Mouse (Mus musculus): ENCODE measurements around the gene Gm20388.
A peak's percentile ranks its signal among the peaks of the same experiment; 100 is the strongest.
"Not testable (repeated sequence)": the region's sequence is repeated elsewhere in the genome, so short reads cannot be mapped to it uniquely, and the experiment has no call there.

Gene Gm20388

DNA sequence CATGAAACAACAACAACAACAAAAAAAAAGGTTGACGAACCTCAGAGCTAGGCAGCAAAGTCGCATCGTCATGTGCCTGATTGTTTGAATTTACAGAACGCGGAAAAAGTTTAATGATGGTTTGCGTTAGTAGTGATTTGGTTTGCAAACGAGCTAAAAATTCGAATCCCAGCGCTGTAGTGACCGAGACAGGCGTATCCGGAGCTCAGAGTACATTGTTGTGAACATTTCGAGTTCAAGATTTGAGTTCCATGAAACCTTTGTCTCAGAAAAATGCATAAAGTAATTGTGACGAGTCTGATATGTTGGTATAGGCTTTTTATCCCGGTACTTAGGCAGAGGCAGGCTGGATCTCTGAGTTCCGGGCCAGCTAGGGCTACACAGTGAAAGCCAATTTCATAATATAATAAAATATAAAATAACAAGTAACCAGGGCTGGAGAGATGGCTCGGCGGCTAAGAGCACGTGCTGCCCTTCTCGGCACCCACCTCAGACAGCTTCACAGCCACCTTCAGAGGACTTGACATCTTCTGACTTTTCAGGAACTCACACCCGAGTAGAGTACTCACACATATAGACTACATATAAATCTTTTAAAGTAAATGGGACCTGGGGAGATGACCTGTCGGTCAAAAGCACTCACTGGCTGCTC lies 3132.5 kb downstream of the Gm20388 start:
- DNase-seq (ENCODE audit: low spot score), result peak; percentile 56

DNA sequence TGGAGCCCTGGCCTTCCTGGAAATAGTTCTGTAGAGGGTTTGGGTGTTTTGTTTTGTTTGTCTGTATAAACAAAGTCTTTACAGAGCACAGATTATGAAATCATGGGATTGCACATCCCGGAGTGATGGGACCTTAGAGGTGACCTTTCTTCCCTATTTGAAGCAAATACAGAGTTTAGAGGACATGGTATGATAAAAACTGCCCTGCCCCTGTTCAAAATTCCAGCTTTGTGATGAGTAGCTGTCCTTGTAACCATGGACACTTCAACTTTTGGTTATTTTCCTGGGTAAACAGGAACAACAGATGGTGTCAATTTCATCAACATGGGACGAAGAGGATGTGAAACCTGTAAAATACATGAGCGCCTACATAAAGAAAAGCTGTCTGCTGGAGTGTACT lies 3133.3 kb downstream of the Gm20388 start:
- peak; percentile 79 for DNase-seq (ENCODE audit: low spot score)

DNA sequence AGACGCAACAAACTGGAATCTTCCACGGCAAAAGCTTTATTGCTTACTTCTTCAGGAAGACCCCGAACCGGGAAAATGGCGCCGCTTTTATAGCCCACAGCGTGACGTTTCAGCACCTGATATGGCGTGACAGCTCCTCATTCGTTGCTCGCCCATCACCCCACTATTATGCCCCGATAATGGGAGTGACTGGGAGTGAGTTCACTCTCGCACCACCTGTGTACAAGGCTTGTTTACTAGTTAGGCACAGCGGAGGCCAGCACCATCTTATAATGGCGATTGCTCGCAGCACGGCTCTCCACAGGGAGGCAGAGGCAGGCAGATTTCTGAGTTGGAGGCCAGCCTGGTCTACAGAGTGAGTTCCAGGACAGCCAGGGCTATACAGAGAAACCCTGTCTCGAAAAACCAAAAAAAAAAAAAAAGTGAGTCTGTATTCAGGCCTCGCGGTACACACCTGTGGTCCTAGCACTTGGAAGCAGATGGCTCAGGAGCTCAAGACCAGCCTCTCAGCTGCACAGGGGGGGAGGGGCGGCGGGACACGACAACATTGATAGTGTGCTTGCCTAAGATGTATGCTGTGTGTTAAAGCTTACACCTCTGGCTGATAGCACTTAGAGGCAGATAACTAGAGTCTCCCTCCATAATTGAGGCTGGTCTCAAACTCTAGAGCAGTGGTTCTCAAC lies 3134.2 kb downstream of the Gm20388 start:
- not testable (repeated sequence) for DNase-seq (ENCODE audit: low spot score)

DNA sequence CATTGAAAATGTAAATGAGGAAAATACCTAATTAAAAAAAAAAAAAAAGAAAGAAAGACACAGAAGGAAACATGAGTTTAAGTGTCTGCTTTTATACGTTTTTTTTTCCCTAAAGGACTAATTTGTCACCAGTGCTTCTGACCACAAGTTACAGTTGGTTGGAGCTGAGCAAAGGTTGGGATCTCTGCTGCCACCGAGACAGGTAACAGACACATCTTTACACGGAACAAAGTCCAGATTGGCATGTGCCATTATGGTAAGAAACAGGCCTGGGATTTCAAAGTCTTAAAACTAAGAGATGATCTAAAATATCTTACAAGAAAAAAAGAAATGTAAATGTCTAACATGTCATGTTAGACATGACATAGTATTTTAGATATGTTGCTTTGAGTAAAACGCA lies 3136.1 kb downstream of the Gm20388 start:
- DNase-seq (ENCODE audit: low spot score), result no peak

DNA sequence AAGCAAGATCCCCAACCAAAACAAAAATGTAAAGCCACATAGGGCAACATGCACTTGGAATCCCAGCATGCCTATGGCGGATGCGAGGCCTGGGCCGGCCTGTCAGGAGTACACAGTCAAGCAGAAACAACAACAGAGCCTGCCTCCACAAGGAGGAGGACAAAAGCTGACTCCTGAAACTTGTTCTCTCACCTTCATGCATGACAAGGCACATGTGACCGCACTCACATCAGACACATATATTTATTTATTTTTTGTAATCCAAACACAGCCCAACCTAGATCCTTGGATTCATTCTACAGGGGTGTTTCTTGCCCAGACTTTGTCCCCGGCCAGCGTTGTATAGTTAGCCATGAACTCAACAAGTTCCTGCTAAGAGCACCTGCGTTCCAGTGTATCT lies 3137.2 kb downstream of the Gm20388 start:
- DNase-seq (ENCODE audit: low spot score), result no peak

DNA sequence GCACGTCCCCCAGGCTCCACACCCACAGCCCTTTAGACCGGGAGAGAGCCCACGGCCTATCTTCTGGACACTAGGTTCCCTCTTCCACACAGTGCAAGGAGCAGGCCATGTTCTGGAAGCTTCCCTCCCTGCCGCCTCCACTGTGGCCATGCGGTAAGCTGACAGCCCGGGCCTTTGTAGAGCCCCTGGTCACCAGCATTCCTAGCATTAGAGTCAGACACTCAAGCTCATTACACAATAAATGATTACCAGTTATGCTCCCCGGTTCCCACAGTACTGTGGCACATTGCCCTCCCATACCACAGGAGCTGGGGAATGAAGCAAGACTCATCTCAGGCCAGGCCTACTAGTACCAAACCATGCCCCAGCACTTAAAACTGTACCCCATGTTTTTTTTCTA lies 3137.8 kb downstream of the Gm20388 start:
- DNase-seq (ENCODE audit: low spot score), result peak; percentile 77

DNA sequence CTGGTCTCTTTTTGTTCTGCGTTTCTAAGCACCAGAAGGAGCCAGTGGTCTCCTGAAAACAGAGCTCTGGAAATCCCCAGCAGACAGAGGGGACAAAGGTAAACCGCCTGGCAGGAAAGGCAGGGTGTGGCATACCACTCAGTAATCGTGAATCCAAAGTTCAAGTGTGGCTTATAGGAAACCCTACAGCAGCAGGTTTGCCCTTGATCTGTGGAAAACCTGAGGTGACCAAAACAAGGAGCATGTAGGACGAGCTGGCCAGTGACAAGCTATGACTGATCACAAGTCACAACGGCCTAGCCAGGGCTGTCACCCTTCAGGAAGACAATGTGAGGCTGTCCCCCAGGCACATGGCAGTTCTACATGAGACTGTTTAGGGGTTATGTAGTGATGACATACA lies 3140.8 kb downstream of the Gm20388 start:
- DNase-seq (ENCODE audit: low spot score), result no peak

DNA sequence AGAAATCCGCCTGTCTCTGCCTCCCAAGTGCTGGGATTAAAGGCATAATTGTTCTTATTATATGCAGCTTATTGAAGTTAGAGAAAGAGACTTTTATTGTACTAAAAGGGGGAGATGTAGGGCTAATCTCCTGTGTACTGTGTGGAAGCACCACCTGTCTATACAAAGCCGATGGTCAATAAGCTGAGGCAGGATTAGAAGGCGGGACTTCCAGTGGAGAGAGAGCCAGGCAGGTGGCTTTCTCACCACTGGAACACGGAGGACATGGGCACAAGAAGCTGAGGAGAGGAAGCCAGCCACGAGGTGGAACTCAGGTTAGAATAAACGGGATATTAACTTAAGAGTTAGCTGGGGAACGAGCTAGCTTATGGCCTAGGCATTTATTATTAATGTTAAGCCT lies 3152.1 kb downstream of the Gm20388 start, which contains the start of gene Spg7:
Gene Spg7, plus strand, starts transcription at position 222 of the 400 bp plus-strand sequence.
- DNase-seq (ENCODE audit: low spot score), result no peak

DNA sequence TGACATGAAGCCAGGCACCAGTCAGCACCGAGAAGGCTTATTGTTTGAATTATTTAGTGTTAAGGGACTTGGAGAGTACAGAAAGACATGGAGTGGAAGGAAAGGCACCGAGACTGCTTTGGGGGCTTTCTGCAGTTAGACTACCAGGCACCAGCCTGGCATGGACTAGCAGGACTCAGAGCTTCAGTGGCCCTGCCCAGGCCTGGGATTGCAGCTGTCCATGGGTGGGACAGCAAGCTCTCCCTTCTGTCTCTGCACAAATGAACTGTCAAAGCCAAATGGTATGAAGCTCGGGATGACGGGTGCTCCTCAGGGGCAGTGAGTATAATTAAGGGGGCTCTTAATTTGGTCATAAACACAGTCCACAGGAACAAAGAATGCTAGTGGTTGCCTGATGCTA lies 3153.4 kb downstream of the Gm20388 start:
- no peak for DNase-seq (ENCODE audit: low spot score)

DNA sequence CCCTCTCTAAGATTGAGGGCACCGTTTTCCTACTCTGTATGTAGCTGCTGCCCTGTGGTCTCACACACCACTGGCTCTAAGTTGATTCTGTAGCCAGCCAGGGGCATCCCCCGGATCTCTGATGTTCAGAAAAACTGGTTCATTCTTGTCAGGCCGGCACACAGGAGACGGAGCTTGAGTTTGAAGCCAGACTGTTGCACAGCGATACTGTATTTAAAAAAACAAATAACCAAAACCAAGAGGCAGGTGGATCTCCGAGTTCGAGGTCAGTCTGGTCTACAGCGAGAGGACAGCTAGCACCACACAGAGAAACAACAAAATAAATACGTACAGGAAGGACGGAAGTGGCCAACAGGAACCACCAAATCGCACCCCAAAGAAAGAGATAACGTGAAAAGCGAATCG lies 3154.2 kb downstream of the Gm20388 start:
- no peak for DNase-seq (ENCODE audit: low spot score)

DNA sequence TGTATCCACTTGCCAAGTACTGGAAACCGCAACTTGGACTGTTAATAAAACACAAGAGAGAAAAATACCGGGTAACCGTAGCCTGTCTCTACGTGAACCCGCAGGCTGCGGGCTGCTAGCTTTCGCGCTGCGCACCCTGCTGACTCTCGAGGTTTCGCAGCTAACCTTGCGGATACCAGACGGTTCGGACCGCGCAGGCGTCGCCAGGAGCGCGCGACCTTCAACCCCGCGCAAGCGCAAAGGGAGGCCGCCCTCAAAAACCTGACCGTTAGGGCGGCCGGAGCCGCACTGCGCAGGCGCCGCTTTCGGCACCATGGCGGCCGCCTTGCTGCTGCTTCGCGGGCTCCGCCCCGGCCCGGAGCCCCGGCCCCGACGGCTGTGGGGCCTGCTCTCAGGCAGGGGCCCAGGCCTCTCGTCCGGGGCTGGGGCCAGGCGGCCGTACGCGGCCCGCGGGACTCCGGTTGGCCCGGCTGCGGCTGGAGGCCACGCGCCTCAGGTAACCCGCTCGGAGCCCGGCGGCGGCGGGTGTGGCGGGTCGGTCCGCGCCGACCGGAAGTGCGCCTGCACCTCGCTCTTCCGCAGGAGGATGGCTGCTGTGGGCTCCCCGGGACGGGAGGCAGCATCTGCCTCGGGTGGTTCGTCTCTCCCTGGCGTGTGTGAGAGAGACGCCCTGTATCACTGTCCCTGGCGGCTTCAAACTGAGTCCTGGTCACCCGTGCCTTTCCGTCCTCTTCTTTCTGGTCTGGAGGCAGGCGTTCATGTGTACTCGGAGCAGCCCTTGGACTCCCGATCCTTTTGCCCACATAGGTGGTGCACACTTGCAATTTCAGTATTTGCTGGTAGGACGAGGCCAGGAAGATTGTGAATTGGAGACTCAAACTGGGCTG lies 3154.8 kb downstream of the Gm20388 start:
- peak; percentile 98 for DNase-seq (ENCODE audit: low spot score)

DNA sequence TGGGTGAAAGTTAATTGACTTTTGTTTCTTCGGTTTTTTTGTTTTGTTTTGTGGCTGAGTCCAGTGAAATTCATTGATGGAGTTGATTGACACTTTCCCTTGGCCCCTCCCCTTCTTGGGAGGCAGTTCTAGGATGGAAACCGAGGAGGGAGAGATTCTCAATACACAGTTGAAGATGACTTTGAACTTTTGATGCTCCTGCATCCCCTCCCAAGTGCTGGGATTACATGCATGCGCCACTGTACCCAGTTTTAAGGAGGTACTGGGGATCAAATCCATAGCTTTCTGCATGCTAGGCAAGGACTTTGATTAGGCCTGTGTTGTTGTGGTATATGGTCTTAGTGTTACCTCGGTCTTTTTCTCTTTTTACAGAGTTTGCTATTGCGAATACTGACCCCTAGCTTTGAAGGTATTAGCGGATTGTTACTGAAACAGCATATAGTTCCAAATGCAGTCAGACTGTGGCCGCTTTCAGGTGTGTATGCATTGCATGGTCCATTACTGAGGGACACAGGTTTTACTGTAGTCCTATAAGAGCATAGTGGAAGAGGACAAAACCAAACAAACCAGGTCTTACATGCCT lies 3155.6 kb downstream of the Gm20388 start:
- DNase-seq (ENCODE audit: low spot score), result no peak

DNA sequence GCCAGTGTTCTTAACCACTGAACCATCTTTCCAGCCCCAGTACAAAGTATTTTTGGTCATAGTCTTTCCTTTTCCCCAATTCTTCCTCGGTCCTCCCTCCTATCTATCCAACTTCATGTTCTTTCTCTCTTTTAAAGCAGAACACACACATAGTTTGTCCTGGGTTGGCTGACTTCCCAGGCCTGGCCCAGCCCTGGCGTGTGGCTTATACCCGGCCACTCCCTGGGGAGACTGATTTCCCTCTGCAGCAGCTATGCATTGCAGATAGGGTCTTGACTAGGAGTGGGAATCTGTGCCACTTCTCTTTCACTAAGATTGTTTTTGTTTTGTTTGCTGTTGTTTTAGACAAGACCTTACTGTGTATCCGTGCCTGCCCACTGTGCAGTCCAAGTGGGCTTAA lies 3160.5 kb downstream of the Gm20388 start:
- DNase-seq (ENCODE audit: low spot score), result peak; percentile 84

DNA sequence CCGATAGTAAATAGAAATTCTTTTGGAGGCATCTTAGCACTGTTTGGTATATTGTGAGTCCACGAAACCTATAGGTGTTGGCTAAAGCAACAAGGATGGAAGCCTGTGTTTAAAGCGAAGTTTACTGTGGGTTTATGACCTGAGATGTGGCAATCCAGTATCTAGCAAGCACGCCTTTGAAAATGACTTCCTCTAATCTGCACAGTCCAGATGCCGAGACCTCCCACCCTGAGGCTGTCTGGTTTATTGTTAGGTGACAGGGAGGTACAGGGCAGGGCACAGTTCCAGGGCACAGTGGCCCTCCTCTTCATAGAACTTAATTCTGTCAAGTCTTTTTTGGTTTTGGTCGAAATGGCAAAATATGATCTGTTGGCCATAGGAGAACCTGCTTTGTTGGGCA lies 3166.6 kb downstream of the Gm20388 start:
- DNase-seq (ENCODE audit: low spot score), result no peak

DNA sequence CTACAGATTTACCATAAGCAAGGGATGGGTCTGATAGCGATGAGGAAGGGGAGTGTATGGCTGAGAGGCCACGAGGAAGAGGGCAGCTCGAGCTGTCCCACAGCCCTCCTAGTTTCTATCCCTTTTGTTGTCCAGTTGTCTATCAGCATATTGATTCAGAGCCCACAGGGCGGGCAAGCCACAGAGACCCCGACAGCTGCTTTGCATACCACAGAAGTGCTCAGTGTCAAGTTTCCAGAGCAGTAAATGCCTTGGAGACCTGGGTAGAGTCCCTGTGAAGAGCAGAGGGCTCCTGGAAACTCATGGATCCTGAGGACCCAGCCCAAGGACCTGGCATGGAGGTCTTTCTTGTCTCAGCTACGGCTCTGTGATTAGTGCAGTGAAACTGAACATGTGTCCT lies 3172.4 kb downstream of the Gm20388 start:
- DNase-seq (ENCODE audit: low spot score), result no peak

DNA sequence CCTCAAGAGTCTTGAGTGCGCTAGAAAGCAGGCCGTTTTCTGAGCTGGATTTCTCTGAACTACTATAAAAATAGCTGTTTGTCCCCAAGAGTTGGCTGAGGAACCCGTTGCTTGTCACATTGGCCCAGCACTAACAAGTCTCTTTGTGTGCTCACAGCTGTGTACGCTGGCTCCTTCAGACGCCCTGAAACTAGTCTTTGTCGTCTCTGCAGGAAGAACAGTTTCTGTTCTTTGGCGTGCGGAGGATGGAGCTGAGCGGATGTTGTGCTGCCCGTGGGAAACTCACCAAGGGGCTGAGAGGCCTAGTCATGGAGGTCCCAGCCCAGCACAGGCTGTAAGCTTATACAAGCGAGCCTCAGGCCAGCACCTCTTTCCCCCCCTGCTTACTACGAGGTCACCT lies 3173.0 kb downstream of the Gm20388 start:
- DNase-seq (ENCODE audit: low spot score), result no peak

DNA sequence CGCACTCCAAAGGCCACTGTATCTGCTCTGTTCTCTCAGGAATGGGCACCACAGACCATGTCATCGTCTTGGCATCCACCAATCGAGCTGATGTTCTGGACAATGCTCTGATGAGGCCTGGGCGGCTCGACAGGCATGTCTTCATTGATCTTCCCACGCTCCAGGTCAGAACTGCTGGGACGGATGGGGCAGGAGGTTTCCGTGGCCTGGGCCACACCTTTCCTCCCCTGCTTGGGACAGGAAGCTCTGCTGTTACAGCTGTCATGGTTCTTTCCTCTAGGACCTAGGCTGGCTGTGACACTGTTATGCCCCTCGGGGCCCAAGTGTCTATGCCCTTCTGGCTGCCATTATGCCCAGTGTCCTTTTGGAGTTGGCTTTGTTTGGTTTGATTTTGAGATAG lies 3176.6 kb downstream of the Gm20388 start:
- DNase-seq (ENCODE audit: low spot score), result no peak

DNA sequence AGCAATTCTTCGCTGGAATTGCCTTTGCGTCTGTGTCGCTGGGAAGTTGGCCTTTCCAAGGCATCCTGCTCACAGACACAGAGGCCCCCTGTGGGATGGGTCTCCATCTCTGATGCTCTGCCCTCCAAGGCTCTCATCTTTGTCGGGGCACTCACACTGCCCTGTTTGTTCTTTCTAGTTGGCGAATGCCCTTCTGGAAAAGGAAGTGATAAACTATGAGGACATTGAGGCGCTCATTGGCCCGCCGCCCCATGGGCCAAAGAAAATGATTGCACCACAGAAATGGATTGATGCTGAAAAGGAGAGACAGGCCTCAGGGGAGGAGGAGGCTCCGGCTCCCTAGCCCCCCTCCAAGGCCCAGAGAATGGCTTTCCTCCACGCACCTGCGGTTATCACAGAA lies 3186.6 kb downstream of the Gm20388 start:
- DNase-seq (ENCODE audit: low spot score), result no peak

DNA sequence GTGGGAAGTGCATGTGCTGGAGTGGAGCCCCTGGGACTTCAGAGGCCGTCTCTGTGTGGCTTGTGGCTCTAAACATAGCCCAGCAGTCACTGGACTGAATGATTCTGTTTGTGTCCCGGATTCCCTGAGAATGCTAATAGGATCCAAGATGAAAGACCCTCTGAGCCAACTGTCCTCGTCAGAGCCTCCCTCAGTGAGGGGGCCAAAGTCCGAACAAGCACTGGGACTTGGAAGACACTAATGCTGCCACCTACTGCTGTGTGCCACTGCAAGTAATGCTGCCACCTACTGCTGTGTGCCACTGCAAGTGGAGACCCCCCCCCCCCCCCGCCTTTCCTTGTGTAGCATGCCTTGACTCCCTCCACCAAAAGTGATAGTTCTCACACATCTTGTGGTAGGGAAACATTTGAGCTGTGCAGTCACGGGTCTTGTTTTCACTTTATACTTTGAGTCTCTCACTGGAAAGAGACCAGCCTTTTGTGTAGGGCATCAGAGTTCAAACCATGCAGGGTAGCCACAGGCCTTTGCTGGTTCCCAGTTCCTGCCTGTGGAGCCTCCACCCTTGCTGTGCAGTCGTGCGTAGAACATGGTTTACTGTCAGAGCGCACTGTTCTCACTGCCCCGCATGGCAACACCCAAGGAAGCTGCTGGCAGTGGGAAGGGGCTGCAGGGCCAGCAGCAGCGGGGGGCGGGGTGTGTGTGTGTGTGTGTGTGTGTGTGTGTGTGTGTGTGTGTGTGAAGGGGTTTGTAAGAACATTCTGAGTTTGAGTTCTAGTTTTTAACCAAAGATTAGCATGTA lies 3187.3 kb downstream of the Gm20388 start:
- no peak for DNase-seq (ENCODE audit: low spot score)

DNA sequence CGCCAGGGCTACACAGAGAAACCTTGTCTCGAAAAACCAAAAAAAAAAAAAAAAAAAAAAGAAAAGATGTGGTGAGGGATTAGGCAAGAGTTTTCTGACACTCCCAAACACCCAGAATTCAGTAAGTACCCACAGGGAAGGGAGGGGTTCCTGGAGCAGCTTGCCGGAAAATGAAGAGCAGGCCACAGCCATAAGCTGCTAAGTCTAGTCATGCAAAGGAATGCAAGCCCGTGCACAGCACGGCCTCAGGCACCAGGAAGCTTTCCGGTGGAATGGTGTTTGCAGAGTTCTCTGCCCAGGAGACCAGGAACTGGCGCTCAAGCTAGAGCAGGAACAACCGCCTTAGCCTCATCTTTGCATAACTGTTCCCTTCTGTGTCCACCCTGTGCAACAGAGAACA lies 3189.6 kb downstream of the Gm20388 start:
- peak; percentile 55 for DNase-seq (ENCODE audit: low spot score)

DNA sequence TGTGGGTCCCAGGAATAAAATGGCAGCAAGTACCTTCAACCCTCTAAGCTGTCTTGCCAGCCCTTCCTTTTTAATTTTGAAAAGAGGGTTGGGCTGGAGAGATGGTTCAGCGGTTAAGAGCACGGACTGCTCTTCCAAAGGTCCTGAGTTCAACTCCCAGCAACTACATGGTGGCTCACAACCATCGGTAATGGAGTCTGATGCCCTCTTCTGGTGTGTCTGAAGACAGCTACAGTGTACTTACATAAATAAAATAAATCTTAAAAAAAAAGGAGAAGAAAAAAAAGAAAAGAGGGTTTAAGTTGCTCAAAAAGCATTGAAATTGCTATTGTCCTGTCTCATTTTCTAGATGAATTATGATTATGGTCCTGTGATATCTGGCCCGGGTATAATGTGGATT lies 3190.6 kb downstream of the Gm20388 start:
- no peak for DNase-seq (ENCODE audit: low spot score)

All from adipocyte (in vitro differentiated cells).